Mouse (Mus musculus): ENCODE data around the gene Epha7.

GRCm38 (mm10) chr4:28913613-28914012 is 100.7 kb downstream of the Epha7 start:
- TF ChIP-seq GATA1 (IDR thresholded peaks at IDR 0.05; ENCODE audit: borderline replicate concordance, low read length) (no peak), FLI1 (IDR thresholded peaks at IDR 0.05; ENCODE audit: low read length) (no peak)

Data from megakaryocyte, embryonic 14.5 days (primary cell).